Mouse (Mus musculus) thymus, postnatal 0 days (tissue): ENCODE results near the gene Eps8l3. TPM values are rescaled to one million over a fixed set of nuclear protein-coding genes. Genes with fewer than 3 reads are reported as not detected.

Experiments used
- polyA plus RNA-seq: library from polyadenylated mRNA; unstranded; fragments of >200 nt; fragmentation: Nextera tagmentation; extraction: Ambion mirVana; gene quantifications from 2 replicates; pipeline ENCODE4 v1.2.1, GENCODE M21; 2015

Eps8l3 gene
- polyA plus RNA-seq, 1 experiment from 2014 or later = 0.13 TPM

Other genes with a start within 250 kb of the Eps8l3 start
- gene Gm10961, start 245.9 kb upstream of the Eps8l3 start, polyA plus RNA-seq = not detected in 2 replicates
- 30.5 and 33.4 TPM in 2 replicates for gene Strip1, start 245.5 kb upstream of the Eps8l3 start, polyA plus RNA-seq
- 39.2 and 43.9 TPM in 2 replicates for gene Ahcyl1, start 180.7 kb upstream of the Eps8l3 start, polyA plus RNA-seq
- gene Csf1, start 116.8 kb upstream of the Eps8l3 start, polyA plus RNA-seq = 6.0 and 6.5 TPM in 2 replicates
- 14.4 and 14.9 TPM in 2 replicates for gene Gstm5, start 18.6 kb downstream of the Eps8l3 start, polyA plus RNA-seq
- 1.5 and 2.1 TPM in 2 replicates for gene Gstm7, start 54.6 kb downstream of the Eps8l3 start, polyA plus RNA-seq
- 2.5 and 3.1 TPM in 2 replicates for gene Gstm6, start 66.5 kb downstream of the Eps8l3 start, polyA plus RNA-seq
- gene Gstm3, start 92.1 kb downstream of the Eps8l3 start, polyA plus RNA-seq = 1.6 and 1.8 TPM in 2 replicates
- gene Gstm2, start 109.2 kb downstream of the Eps8l3 start, polyA plus RNA-seq = 25.3 and 26.8 TPM in 2 replicates
- gene Gstm1, start 140.7 kb downstream of the Eps8l3 start, polyA plus RNA-seq = 31.5 and 32.9 TPM in 2 replicates
- gene Gstm4, start 167.7 kb downstream of the Eps8l3 start, polyA plus RNA-seq = 10.8 and 11.6 TPM in 2 replicates
- gene Ampd2, start 209.4 kb downstream of the Eps8l3 start, polyA plus RNA-seq = 29.2 and 31.4 TPM in 2 replicates
- 0.59 and 0.68 TPM in 2 replicates for gene Gnat2, start 215.6 kb downstream of the Eps8l3 start, polyA plus RNA-seq